Mouse (Mus musculus): ENCODE measurements around the gene Rnase12.

GRCm38 (mm10) chr14:51093496-51093895 is 36.0 kb upstream of the Rnase12 start:
- no peak for TF ChIP-seq TAL1 (IDR thresholded peaks at IDR 0.05; ENCODE audit: low read length)
- no peak for TF ChIP-seq GATA1 (IDR thresholded peaks at IDR 0.05; ENCODE audit: low read length)

All from erythroblast, embryonic 14.5 days (primary cell).